ENCODE assay signal across 13 mouse cellular contexts in the genomic region with DNA sequence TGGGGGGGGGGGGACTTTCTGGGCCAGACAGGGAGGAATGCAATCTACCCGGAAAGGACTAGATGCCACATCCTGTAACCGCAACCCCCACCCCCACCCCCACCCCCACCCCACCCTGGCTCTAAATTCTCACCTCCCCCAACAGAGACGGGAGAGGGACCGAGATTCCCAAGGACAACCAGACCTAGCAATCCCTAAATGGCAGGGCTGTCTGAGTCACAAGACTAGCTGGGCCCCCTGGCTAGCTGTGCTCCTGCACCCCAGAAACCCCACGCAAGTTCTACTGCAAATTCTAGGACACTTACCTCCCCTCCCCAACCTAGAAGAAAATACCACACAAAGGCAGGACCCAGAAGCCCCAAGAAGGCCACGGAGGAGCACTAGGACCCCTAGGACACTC. TPM values are rescaled to one million over a fixed set of nuclear protein-coding genes. Genes with fewer than 3 reads are reported as not detected.
A peak's percentile ranks its signal among the peaks of the same experiment; 100 is the strongest.
DNase-seq lines count a peak whose midpoint lies in the region; ATAC-seq and TF ChIP-seq lines count a peak whose summit lies in the region.
"Had no signal": no experiment of that assay in that cellular context is flagged by ENCODE, and none has a peak within 500 bp of the region (broad histone marks: within the 10 kb centered on the region; RNA-seq: fewer than 3 reads in every experiment).

No protein-coding gene starts in this region.

- peaks cover 100% of the 10 kb centered on the region for H3K4me1 ChIP-seq in heart, embryonic 10.5 days
- H3K4me1 ChIP-seq in liver, adult 2 months (ENCODE audit: control insufficient read depth, insufficient read depth, low read length): peaks cover 2% of the 10 kb centered on the region; the same call in 1 of the 2 replicates
- H3K4me1 ChIP-seq in embryonic facial prominence, embryonic 12.5 days: peaks cover 70% of the 10 kb centered on the region
- peaks cover 36% of the 10 kb centered on the region for H3K4me1 ChIP-seq in liver, embryonic 11.5 days (replicated peaks; ENCODE audit: control insufficient read depth, insufficient read depth, low read length)

- no peak overlapping the region for H3K9ac ChIP-seq in liver, adult 2 months (ENCODE audit: low read depth, low read length)
- H3K9ac ChIP-seq in embryonic facial prominence, embryonic 12.5 days: peak overlapping the region; percentile 24
- no peak overlapping the region for H3K9ac ChIP-seq in liver, embryonic 11.5 days (ENCODE audit: low read depth, low read length)

- intact Hi-C loops in heart, postnatal 14 days (cut with DNase I): no loop called here

- H3K27me3 ChIP-seq in heart, embryonic 10.5 days (ENCODE audit: insufficient read depth, poor library complexity, severe bottlenecking): no peaks in the 10 kb centered on the region
- no peaks in the 10 kb centered on the region for H3K27me3 ChIP-seq in liver, adult 2 months (ENCODE audit: control insufficient read depth, insufficient read depth, low read length)
- no peaks in the 10 kb centered on the region for H3K27me3 ChIP-seq in embryonic facial prominence, embryonic 12.5 days
- H3K27me3 ChIP-seq in liver, embryonic 11.5 days (replicated peaks; ENCODE audit: control insufficient read depth, insufficient read depth, low read length): peaks cover 42% of the 10 kb centered on the region

- no peak for DNase-seq in heart, embryonic 10.5 days (ENCODE audit: low spot score)
- DNase-seq in heart, postnatal 14 days: no peak
- no peak for DNase-seq in liver, adult 2 months (ENCODE audit: extremely low read depth, low read depth, low spot score)
- DNase-seq in liver: no peak
- DNase-seq in liver, embryonic 11.5 days (ENCODE audit: low spot score): no peak
- DNase-seq in retina, postnatal 1 day: no peak
- no peak for DNase-seq in kidney, adult 18-20 months
- DNase-seq: embryo, embryonic 11 days; gastrocnemius, postnatal 10 days; thymus, postnatal 36 days had no signal

- H3K4me3 ChIP-seq in heart, embryonic 10.5 days: peak overlapping the region; percentile 48
- H3K4me3 ChIP-seq in liver, adult 2 months (ENCODE audit: insufficient read depth, low read depth, low read length): no peak overlapping the region
- no peak overlapping the region for H3K4me3 ChIP-seq in embryonic facial prominence, embryonic 12.5 days
- H3K4me3 ChIP-seq in liver, embryonic 11.5 days (ENCODE audit: low read depth, low read length): no peak overlapping the region

- H3K27ac ChIP-seq in heart, embryonic 10.5 days: peak overlapping the region; percentile 98
- 0 out of 2 replicates have a peak overlapping the region, but pooled peaks have one; percentile 27 for H3K27ac ChIP-seq in liver, adult 2 months (replicated peaks; ENCODE audit: insufficient read depth, low read depth, low read length)
- peak overlapping the region; percentile 87 for H3K27ac ChIP-seq in embryonic facial prominence, embryonic 12.5 days
- peak overlapping the region; percentile 77 for H3K27ac ChIP-seq in liver, embryonic 11.5 days (ENCODE audit: low read depth, low read length)
- H3K27ac ChIP-seq: macrophage had no signal

- peak overlapping the region; percentile 16 for H3K4me2 ChIP-seq in embryonic facial prominence, embryonic 12.5 days (replicated peaks)
- H3K4me2 ChIP-seq in liver, embryonic 11.5 days: 0 out of 2 replicates have a peak overlapping the region, but pooled peaks have one; percentile 2

- no peak for TF ChIP-seq CTCF in liver, adult 2 months (IDR thresholded peaks at IDR 0.05; ENCODE audit: low read depth, low read length)

- no peak for TF ChIP-seq POLR2A in liver, adult 2 months (IDR thresholded peaks at IDR 0.05; ENCODE audit: extremely low read depth, insufficient read depth, low read length)

- no peaks in the 10 kb centered on the region for H3K9me3 ChIP-seq in heart, embryonic 10.5 days
- H3K9me3 ChIP-seq in embryonic facial prominence, embryonic 12.5 days: no peaks in the 10 kb centered on the region
- H3K9me3 ChIP-seq in liver, embryonic 11.5 days (ENCODE audit: control insufficient read depth, low read length): no peaks in the 10 kb centered on the region

- WGBS in heart, embryonic 10.5 days: under 1% methylated on average over 6 of the region's 6 CpGs
- whole genome bisulfite sequencing in liver, adult 2 months: 47% methylated on average over 6 of the region's 6 CpGs
- WGBS in embryonic facial prominence, embryonic 12.5 days: 8% methylated on average over 6 of the region's 6 CpGs
- 7% methylated on average over 6 of the region's 6 CpGs for WGBS in liver, embryonic 11.5 days

- no peaks in the 10 kb centered on the region for H3K79me2 ChIP-seq in liver, adult 2 months (ENCODE audit: control insufficient read depth, insufficient read depth, low read length)

- H3K36me3 ChIP-seq in heart, embryonic 10.5 days: no peaks in the 10 kb centered on the region
- H3K36me3 ChIP-seq in liver, adult 2 months (ENCODE audit: control insufficient read depth, insufficient read depth, low read length): no peaks in the 10 kb centered on the region
- H3K36me3 ChIP-seq in embryonic facial prominence, embryonic 12.5 days: no peaks in the 10 kb centered on the region
- no peaks in the 10 kb centered on the region for H3K36me3 ChIP-seq in liver, embryonic 11.5 days (ENCODE audit: control insufficient read depth, insufficient read depth, low read length)

- ATAC-seq in embryonic facial prominence, embryonic 12.5 days (ENCODE audit: insufficient number of reproducible peaks, insufficient read depth, low FRiP score, low TSS enrichment): 0 out of 2 replicates have a peak, but pooled peaks have one; percentile 2
- ATAC-seq in liver, embryonic 11.5 days (replicated peaks; ENCODE audit: low FRiP score): no peak
- ATAC-seq: CD4-positive, CD25-positive, alpha-beta regulatory T cell, adult 4 months had no signal

RNA-seq across cellular contexts. Expression of a gene that starts 16.3 kb away (rescaled TPM):
- 17.9 and 18.8 TPM in 2 replicates for polyA plus RNA-seq in heart, embryonic 10.5 days (2016; fragmentation: Nextera tagmentation; extraction: Ambion mirVana)
- total RNA-seq in heart, postnatal 14 days (2021): 10 to 100 TPM; 24.0 to 25.1 TPM
- 0.83 and 1.3 TPM in 2 replicates for total RNA-seq in liver, adult 2 months (2014; rRNA removed)
- polyA plus RNA-seq in liver, adult 2 months (2012; rRNA removed): 1.0 and 1.1 TPM in 2 replicates
- polyA plus RNA-seq in embryonic facial prominence, embryonic 12.5 days (2016; fragmentation: Nextera tagmentation; extraction: Ambion mirVana): 5.7 and 6.3 TPM in 2 replicates
- 3.2 and 4.2 TPM in 2 replicates for polyA plus RNA-seq in liver, embryonic 11.5 days (2014; fragmentation: Nextera tagmentation; extraction: Ambion mirVana)
- polyA plus RNA-seq: CD4-positive, CD25-positive, alpha-beta regulatory T cell, adult 4 months had no signal

Comparison
In these comparisons a context has a peak if more than half of its experiments do, and no peak if none do; other contexts are left out.
1. H3K27ac ChIP-seq: peak in every context shown above with its lines; median percentile 98 in heart, embryonic 10.5 days; 87 in embryonic facial prominence, embryonic 12.5 days; 77 in liver, embryonic 11.5 days; 27 in liver, adult 2 months.